Mouse (Mus musculus) CD8-positive naive resting alpha-beta T cell, adult 57 days (primary cell): ENCODE results near the gene Agtpbp1. TPM values are rescaled to one million over a fixed set of nuclear protein-coding genes. Genes with fewer than 3 reads are reported as not detected.

Source experiments
- total RNA-seq: library from RNA; stranded (reverse); gene quantifications from one replicate; pipeline ENCODE4 v1.2.4, GENCODE M21; 2023

Agtpbp1 gene
- 42.4 TPM for total RNA-seq

DNA sequence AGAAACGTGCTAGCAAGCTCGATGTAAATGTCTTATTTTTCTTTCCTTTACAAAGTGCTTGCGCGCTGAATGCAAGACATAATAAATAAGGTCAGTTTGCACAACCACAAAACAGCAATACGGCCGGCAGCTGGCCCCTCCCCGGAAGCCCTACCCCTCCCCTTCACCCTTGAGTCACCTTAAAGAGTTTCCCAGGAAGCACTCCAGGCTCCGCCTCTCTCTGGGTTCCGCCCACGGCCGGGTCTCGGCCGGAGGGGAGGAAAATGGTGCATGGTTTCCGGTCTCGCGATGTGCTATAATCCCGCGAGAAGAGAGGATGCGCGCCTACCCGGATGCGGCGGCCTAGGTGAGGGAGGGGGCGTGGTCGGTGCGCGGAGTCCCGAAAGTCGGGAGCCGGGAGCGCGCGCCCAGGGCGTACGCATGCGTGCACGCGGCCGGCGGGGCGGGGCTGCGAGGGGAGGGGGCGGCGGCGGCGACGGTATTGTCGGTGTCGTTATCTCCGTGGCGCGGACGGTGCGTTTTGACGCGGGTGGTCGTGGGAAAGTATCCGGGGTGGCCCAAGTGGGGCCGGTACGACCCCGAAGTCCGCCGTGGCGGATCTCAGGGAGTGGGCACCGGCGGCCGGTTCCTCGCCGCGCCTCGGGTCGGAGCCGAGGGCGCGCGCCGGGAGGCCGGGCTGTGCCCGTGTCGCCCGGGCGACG is at the start of gene Agtpbp1, which contains the start of gene Naa35:
TSS of gene Agtpbp1 (minus strand) at position 281 of the 701 bp plus-strand sequence.
TSS of gene Naa35 (plus strand) at position 313 of the 701 bp plus-strand sequence.

Other genes starting within 250 kb of the Agtpbp1 start
- 44.7 TPM for gene Naa35, start within 50 bp of the Agtpbp1 start, total RNA-seq
- gene Golm1, start 90.6 kb upstream of the Agtpbp1 start, total RNA-seq: 56.9 TPM
- not detected for gene 4921517D22Rik, start 108.9 kb upstream of the Agtpbp1 start, total RNA-seq
- gene Spata31d1a, start 125.1 kb upstream of the Agtpbp1 start, total RNA-seq: not detected
- gene Spata31d1b, start 127.1 kb upstream of the Agtpbp1 start, total RNA-seq: not detected
- gene Spata31d1d, start 146.5 kb upstream of the Agtpbp1 start, total RNA-seq: not detected
- 0.15 TPM for gene 1700014D04Rik, start 161.5 kb upstream of the Agtpbp1 start, total RNA-seq
- 67.6 TPM for gene Isca1, start 184.6 kb upstream of the Agtpbp1 start, total RNA-seq
- gene Gm49354, start 197.0 kb upstream of the Agtpbp1 start, total RNA-seq: not detected
- 193 TPM for gene Tut7, start 237.9 kb upstream of the Agtpbp1 start, total RNA-seq